Mouse (Mus musculus): Measurements from ENCODE around the gene Gpr137. TPM values are rescaled to one million over a fixed set of nuclear protein-coding genes. Genes with fewer than 3 reads are reported as not detected.

Gene Gpr137
- polyA plus RNA-seq, 1 experiment from 2014 or later = 33.1 TPM

DNA sequence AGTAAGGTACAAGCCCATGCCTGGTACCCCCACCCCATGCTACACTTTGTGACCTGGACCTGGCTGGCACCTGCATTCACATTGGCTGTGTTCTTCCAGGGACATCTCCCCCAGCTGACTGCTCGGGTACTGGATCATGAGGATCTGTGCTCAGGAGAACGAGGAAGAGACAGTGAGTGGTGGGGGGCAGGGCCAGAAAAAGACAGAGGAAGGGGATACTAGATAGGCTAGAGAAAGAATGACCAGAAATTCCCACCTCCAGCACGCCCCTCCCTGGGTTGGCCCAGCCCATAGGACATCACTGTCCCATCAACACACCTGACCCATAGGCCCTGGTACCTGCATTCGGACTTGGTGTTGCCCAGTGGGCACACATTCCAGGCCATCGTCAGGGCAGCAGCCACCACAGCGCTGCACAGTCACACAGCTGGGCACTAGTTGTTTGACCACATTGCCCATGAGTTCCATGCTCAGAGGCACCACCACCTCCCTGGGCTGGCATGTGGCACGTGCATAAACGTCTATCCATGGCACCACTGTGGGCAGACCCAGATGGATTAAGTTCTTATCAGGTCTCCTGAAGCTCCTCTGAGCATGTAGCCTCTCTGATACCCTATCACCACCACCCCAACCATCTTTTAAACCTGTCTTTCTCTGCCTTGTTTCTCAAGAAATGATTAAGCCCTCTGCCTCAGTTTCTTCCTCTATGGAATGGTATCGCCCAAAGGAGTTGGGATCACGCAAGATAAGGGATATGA lies 43.9 kb upstream of the Gpr137 start:
- no peaks in the 10 kb centered on the region for H3K27me3 ChIP-seq (ENCODE audit: insufficient read depth, low read length)
- WGBS = 81% methylated on average over 10 of the region's 10 CpGs
- no peak for TF ChIP-seq CTCF (IDR thresholded peaks at IDR 0.05; ENCODE audit: low read depth)
- ATAC-seq (replicated peaks; ENCODE audit: low FRiP score, low read depth) (no peak), DNase-seq (ENCODE audit: low spot score) (no peak)
- peak overlapping the region; percentile 86; the same call in 1 of the 2 replicates for H3K9ac ChIP-seq (ENCODE audit: low read depth, low read length)
- H3K27ac ChIP-seq = no peak overlapping the region
- H3K9me3 ChIP-seq (replicated peaks; ENCODE audit: low read length) = no peaks in the 10 kb centered on the region
- peaks cover 12% of the 10 kb centered on the region for H3K4me1 ChIP-seq (replicated peaks; ENCODE audit: insufficient read depth, low read length)
- H3K4me2 ChIP-seq (ENCODE audit: low read length) = peak overlapping the region; percentile 87
- H3K36me3 ChIP-seq (ENCODE audit: insufficient read depth, low read length) = peaks cover 18% of the 10 kb centered on the region; the same call in 1 of the 2 replicates
- peak overlapping the region; percentile 82; the same call in 1 of the 2 replicates for H3K4me3 ChIP-seq (replicated peaks; ENCODE audit: low read depth, low read length)

- ATAC-seq (replicated peaks; ENCODE audit: low FRiP score, low read depth) (no peak), DNase-seq (ENCODE audit: low spot score) (no peak)
- peaks cover 18% of the 10 kb centered on the region; the same call in 1 of the 2 replicates for H3K36me3 ChIP-seq (ENCODE audit: insufficient read depth, low read length)
- no peak overlapping the region for H3K27ac ChIP-seq
- TF ChIP-seq CTCF (IDR thresholded peaks at IDR 0.05; ENCODE audit: low read depth) = no peak
- no peak overlapping the region for H3K4me3 ChIP-seq (replicated peaks; ENCODE audit: low read depth, low read length)
- no peak overlapping the region for H3K4me2 ChIP-seq (ENCODE audit: low read length)
- no peak overlapping the region for H3K9ac ChIP-seq (ENCODE audit: low read depth, low read length)
- H3K27me3 ChIP-seq (ENCODE audit: insufficient read depth, low read length) = no peaks in the 10 kb centered on the region
- H3K4me1 ChIP-seq (replicated peaks; ENCODE audit: insufficient read depth, low read length) = peaks cover 12% of the 10 kb centered on the region
- WGBS = 90% methylated on average over 19 of the region's 19 CpGs
- H3K9me3 ChIP-seq (replicated peaks; ENCODE audit: low read length) = no peaks in the 10 kb centered on the region
Measured at GRCm38 (mm10) chr19:6985300-6985699, 43.0 kb upstream of the Gpr137 start.

GRCm38 (mm10) chr19:6983621-6984020 lies 41.3 kb upstream of the Gpr137 start:
- DNase-seq (ENCODE audit: low spot score) (no peak), ATAC-seq (replicated peaks; ENCODE audit: low FRiP score, low read depth) (no peak)
- Histone ChIP-seq H3K4me2 (ENCODE audit: low read length) (no peak overlapping the region), H3K4me1 (replicated peaks; ENCODE audit: insufficient read depth, low read length) (peaks cover 18% of the 10 kb centered on the region), H3K9me3 (replicated peaks; ENCODE audit: low read length) (no peaks in the 10 kb centered on the region), H3K27me3 (ENCODE audit: insufficient read depth, low read length) (no peaks in the 10 kb centered on the region), H3K4me3 (replicated peaks; ENCODE audit: low read depth, low read length) (no peak overlapping the region), H3K36me3 (ENCODE audit: insufficient read depth, low read length) (peaks cover 18% of the 10 kb centered on the region; the same call in 1 of the 2 replicates), H3K27ac (no peak overlapping the region), H3K9ac (ENCODE audit: low read depth, low read length) (no peak overlapping the region)
- no peak for TF ChIP-seq CTCF (IDR thresholded peaks at IDR 0.05; ENCODE audit: low read depth)
- 93% methylated on average over 5 of the region's 5 CpGs for WGBS

DNA sequence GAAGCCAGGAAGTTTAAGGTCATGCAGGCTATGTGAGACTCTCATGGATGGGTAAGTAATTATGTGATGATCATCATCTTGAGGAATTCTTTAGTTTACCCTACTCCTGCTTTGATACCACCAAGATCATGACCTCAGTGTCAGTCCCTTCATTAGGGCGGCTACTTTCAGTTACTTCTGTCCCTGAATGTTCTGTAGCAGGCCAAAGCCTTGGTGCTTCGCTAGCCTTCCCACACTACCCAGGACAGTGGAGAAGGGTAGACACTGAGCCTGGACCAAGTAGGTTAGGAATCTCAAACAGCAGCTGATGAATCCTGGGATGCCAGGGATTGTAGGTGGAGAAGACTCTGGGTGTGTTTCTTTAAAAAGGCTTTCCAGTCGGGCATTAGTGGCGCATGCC lies 39.2 kb upstream of the Gpr137 start:
- Histone ChIP-seq H3K36me3 (ENCODE audit: insufficient read depth, low read length) (peaks cover 32% of the 10 kb centered on the region; the same call in 1 of the 2 replicates), H3K27ac (no peak overlapping the region), H3K4me2 (ENCODE audit: low read length) (peak overlapping the region; percentile 67; the same call in 1 of the 2 replicates), H3K9me3 (replicated peaks; ENCODE audit: low read length) (no peaks in the 10 kb centered on the region), H3K4me1 (replicated peaks; ENCODE audit: insufficient read depth, low read length) (peaks cover 20% of the 10 kb centered on the region), H3K9ac (ENCODE audit: low read depth, low read length) (no peak overlapping the region), H3K4me3 (replicated peaks; ENCODE audit: low read depth, low read length) (no peak overlapping the region), H3K27me3 (ENCODE audit: insufficient read depth, low read length) (no peaks in the 10 kb centered on the region)
- WGBS = 92% methylated on average over 4 of the region's 4 CpGs
- no peak for TF ChIP-seq CTCF (IDR thresholded peaks at IDR 0.05; ENCODE audit: low read depth)
- ATAC-seq (replicated peaks; ENCODE audit: low FRiP score, low read depth) = no peak
- no peak for DNase-seq (ENCODE audit: low spot score)

GRCm38 (mm10) chr19:6980381-6981093 lies 38.3 kb upstream of the Gpr137 start, which contains the start of gene Fkbp2:
Gene Fkbp2 (minus strand): TSS chr19:6980501.
- H3K36me3 ChIP-seq (ENCODE audit: insufficient read depth, low read length) = peaks cover 32% of the 10 kb centered on the region; the same call in 1 of the 2 replicates
- DNase-seq (ENCODE audit: low spot score) = peak; percentile 99

More at GRCm38 (mm10) chr19:6980381-6981093, 38.3 kb upstream of the Gpr137 start, which contains the start of gene Fkbp2:
- TF ChIP-seq CTCF (IDR thresholded peaks at IDR 0.05; ENCODE audit: low read depth) = no peak
- H3K4me1 ChIP-seq (replicated peaks; ENCODE audit: insufficient read depth, low read length) = peaks cover 22% of the 10 kb centered on the region
- H3K4me3 ChIP-seq (replicated peaks; ENCODE audit: low read depth, low read length) = peak within 1 kb of the TSS; percentile 46
- H3K4me2 ChIP-seq (ENCODE audit: low read length) = peak within 1 kb of the TSS; percentile 70
- peak within 1 kb of the TSS; percentile 63 for H3K9ac ChIP-seq (ENCODE audit: low read depth, low read length)
- H3K9me3 ChIP-seq (replicated peaks; ENCODE audit: low read length) = no peaks in the 10 kb centered on the region
- ATAC-seq (replicated peaks; ENCODE audit: low FRiP score, low read depth) = peak; percentile 88
- under 1% methylated on average over 38 of the region's 38 CpGs for WGBS
- H3K27me3 ChIP-seq (ENCODE audit: insufficient read depth, low read length) = no peaks in the 10 kb centered on the region
- peak within 1 kb of the TSS; percentile 83 for H3K27ac ChIP-seq

Measured in kidney, postnatal 0 days (tissue).